In the genomic region with DNA sequence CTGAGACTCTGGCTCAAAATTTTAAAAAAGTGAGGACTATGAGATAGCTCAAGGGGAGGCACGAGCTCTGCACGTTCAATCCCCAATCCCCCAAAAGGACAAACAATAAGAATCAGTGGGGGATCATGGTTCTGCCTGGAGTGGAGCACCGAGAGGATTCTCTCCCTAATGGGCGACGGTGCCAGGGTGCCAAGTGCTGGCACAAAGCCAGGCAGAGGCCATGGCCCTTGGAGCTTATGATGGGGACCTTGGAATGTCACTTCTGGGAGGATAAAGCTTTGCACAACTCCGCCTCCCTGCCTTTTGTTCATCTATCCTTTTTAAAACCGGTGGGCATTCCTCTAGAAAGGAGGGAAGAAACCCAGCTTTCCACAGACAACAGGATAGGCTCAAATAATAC, we compare ENCODE assay signal across 27 mouse cellular contexts. TPM values are rescaled to one million over a fixed set of nuclear protein-coding genes. Genes with fewer than 3 reads are reported as not detected.
DNase-seq lines count a peak whose midpoint lies in the region; ATAC-seq and TF ChIP-seq lines count a peak whose summit lies in the region.
"Had no signal": no experiment of that assay in that cellular context is flagged by ENCODE, and none has a peak within 500 bp of the region (broad histone marks: within the 10 kb centered on the region; RNA-seq: fewer than 3 reads in every experiment).

No protein-coding gene starts in this region.

- 0 out of 2 replicates have a peak overlapping the region, but pooled peaks have one; percentile 19 for H3K9ac ChIP-seq in midbrain, postnatal 0 days (replicated peaks; ENCODE audit: low read length, poor library complexity, severe bottlenecking)
- H3K9ac ChIP-seq in midbrain, embryonic 14.5 days (replicated peaks; ENCODE audit: low read length): no peak overlapping the region
- H3K9ac ChIP-seq: embryonic facial prominence, embryonic 12.5 days; embryonic facial prominence, embryonic 15.5 days; forebrain, embryonic 12.5 days; heart, embryonic 12.5 days; heart, embryonic 15.5 days; hindbrain, embryonic 13.5 days; intestine, embryonic 15.5 days had no signal

- no peaks in the 10 kb centered on the region for H3K36me3 ChIP-seq in midbrain, postnatal 0 days (ENCODE audit: insufficient read depth, low read length)
- peaks cover 10% of the 10 kb centered on the region; the same call in 1 of the 2 replicates for H3K36me3 ChIP-seq in midbrain, embryonic 14.5 days (ENCODE audit: control insufficient read depth, insufficient read depth, low read length)
- H3K36me3 ChIP-seq in embryonic facial prominence, embryonic 10.5 days (replicated peaks): peaks cover 10% of the 10 kb centered on the region
- H3K36me3 ChIP-seq: embryonic facial prominence, embryonic 12.5 days; heart, embryonic 15.5 days; hindbrain, embryonic 13.5 days had no signal

- no peak for TF ChIP-seq CTCF in midbrain, postnatal 0 days (IDR thresholded peaks at IDR 0.05)
- TF ChIP-seq CTCF in layer of hippocampus, adult 2 months (conservative IDR thresholded peaks at IDR 0.05): no peak

- no peaks in the 10 kb centered on the region for H3K27me3 ChIP-seq in midbrain, postnatal 0 days (ENCODE audit: insufficient read depth, low read length)
- no peaks in the 10 kb centered on the region for H3K27me3 ChIP-seq in midbrain, embryonic 14.5 days (ENCODE audit: control insufficient read depth, insufficient read depth, low read length)
- H3K27me3 ChIP-seq in embryonic facial prominence, embryonic 10.5 days (replicated peaks; ENCODE audit: low read depth, poor library complexity, severe bottlenecking): no peaks in the 10 kb centered on the region
- H3K27me3 ChIP-seq: embryonic facial prominence, embryonic 12.5 days; embryonic facial prominence, embryonic 15.5 days; forebrain, embryonic 12.5 days; heart, embryonic 12.5 days; heart, embryonic 15.5 days; hindbrain, embryonic 13.5 days; intestine, embryonic 15.5 days; Patski had no signal

- DNase-seq in adrenal gland, adult 2 months: peak; percentile 65
- no peak for DNase-seq in adrenal gland, adult 18-20 months (ENCODE audit: low spot score in 2 of 2)
- no peak for DNase-seq in midbrain, postnatal 0 days (ENCODE audit: low spot score)
- no peak for DNase-seq in midbrain, embryonic 14.5 days
- DNase-seq in adrenal gland, postnatal 25 days: peak; percentile 58
- DNase-seq in layer of hippocampus, adult 2 months (ENCODE audit: low spot score in 2 of 2): no peak
- no peak for DNase-seq in embryonic facial prominence, embryonic 10.5 days (ENCODE audit: low spot score)
- DNase-seq: B cell, adult 2 months; cerebellum, adult 18-20 months; cerebellum, adult 9-10 months; cerebellum, postnatal 14 days; heart, adult 18-20 months; heart, postnatal 10 days; heart, postnatal 36 days; kidney, adult 11 months had no signal

- H3K27ac ChIP-seq in midbrain, postnatal 0 days (ENCODE audit: low read depth, low read length): no peak overlapping the region
- no peak overlapping the region for H3K27ac ChIP-seq in midbrain, embryonic 14.5 days (replicated peaks; ENCODE audit: low read depth, low read length)
- no peak overlapping the region for H3K27ac ChIP-seq in layer of hippocampus, adult 2 months
- H3K27ac ChIP-seq in embryonic facial prominence, embryonic 10.5 days (replicated peaks): no peak overlapping the region
- H3K27ac ChIP-seq: embryonic facial prominence, embryonic 12.5 days; embryonic facial prominence, embryonic 15.5 days; forebrain, embryonic 12.5 days; heart, embryonic 15.5 days; hindbrain, embryonic 10.5 days; hindbrain, embryonic 13.5 days; intestine, embryonic 15.5 days had no signal

- no peaks in the 10 kb centered on the region for H3K4me1 ChIP-seq in midbrain, postnatal 0 days (ENCODE audit: insufficient read depth, low read length)
- H3K4me1 ChIP-seq in midbrain, embryonic 14.5 days (ENCODE audit: control insufficient read depth, insufficient read depth, low read length): no peaks in the 10 kb centered on the region
- no peaks in the 10 kb centered on the region for H3K4me1 ChIP-seq in embryonic facial prominence, embryonic 10.5 days
- H3K4me1 ChIP-seq: embryonic facial prominence, embryonic 12.5 days; embryonic facial prominence, embryonic 15.5 days; forebrain, embryonic 12.5 days; heart, embryonic 12.5 days; heart, embryonic 15.5 days; hindbrain, embryonic 10.5 days; hindbrain, embryonic 13.5 days; intestine, embryonic 15.5 days had no signal

- WGBS in midbrain, postnatal 0 days: 43% methylated on average over 7 of the region's 7 CpGs
- WGBS in midbrain, embryonic 14.5 days: 56% methylated on average over 7 of the region's 7 CpGs
- WGBS in embryonic facial prominence, embryonic 10.5 days: 73% methylated on average over 7 of the region's 7 CpGs

- no peak overlapping the region for H3K4me2 ChIP-seq in midbrain, postnatal 0 days (ENCODE audit: low read depth, low read length, poor library complexity, severe bottlenecking)
- no peak overlapping the region for H3K4me2 ChIP-seq in midbrain, embryonic 14.5 days (ENCODE audit: low read length)
- H3K4me2 ChIP-seq: embryonic facial prominence, embryonic 12.5 days; embryonic facial prominence, embryonic 15.5 days; forebrain, embryonic 12.5 days; heart, embryonic 12.5 days; heart, embryonic 15.5 days; hindbrain, embryonic 13.5 days; intestine, embryonic 15.5 days had no signal

- H3K9me3 ChIP-seq in midbrain, postnatal 0 days (ENCODE audit: low read length): no peaks in the 10 kb centered on the region
- H3K9me3 ChIP-seq in midbrain, embryonic 14.5 days (ENCODE audit: control insufficient read depth, low read length): no peaks in the 10 kb centered on the region
- no peaks in the 10 kb centered on the region for H3K9me3 ChIP-seq in embryonic facial prominence, embryonic 10.5 days
- H3K9me3 ChIP-seq: embryonic facial prominence, embryonic 12.5 days; embryonic facial prominence, embryonic 15.5 days; forebrain, embryonic 12.5 days; G1E; heart, embryonic 12.5 days; heart, embryonic 15.5 days; hindbrain, embryonic 10.5 days; hindbrain, embryonic 13.5 days; intestine, embryonic 15.5 days had no signal

- H3K4me3 ChIP-seq in midbrain, postnatal 0 days (ENCODE audit: low read depth, low read length): no peak overlapping the region
- no peak overlapping the region for H3K4me3 ChIP-seq in midbrain, embryonic 14.5 days (replicated peaks; ENCODE audit: low read depth, low read length)
- H3K4me3 ChIP-seq in layer of hippocampus, adult 2 months: no peak overlapping the region
- H3K4me3 ChIP-seq in embryonic facial prominence, embryonic 10.5 days: no peak overlapping the region
- H3K4me3 ChIP-seq: embryonic facial prominence, embryonic 12.5 days; embryonic facial prominence, embryonic 15.5 days; forebrain, embryonic 12.5 days; heart, embryonic 12.5 days; heart, embryonic 15.5 days; hindbrain, embryonic 10.5 days; hindbrain, embryonic 13.5 days; intestine, embryonic 15.5 days had no signal

- no peak for ATAC-seq in midbrain, postnatal 0 days (ENCODE audit: low FRiP score)
- ATAC-seq in midbrain, embryonic 14.5 days (ENCODE audit: low FRiP score, low TSS enrichment): no peak
- ATAC-seq: forebrain, embryonic 16.5 days; hindbrain, embryonic 16.5 days; intestine, embryonic 15.5 days; Patski had no signal

RNA-seq across cellular contexts. Expression of gene Grtp1, which starts 12.8 kb away (rescaled TPM):
- total RNA-seq in adrenal gland, adult 2 months (2021): 10 to 100 TPM; 10.8 to 16.4 TPM
- 10.1 and 12.5 TPM in 2 replicates for polyA plus RNA-seq in adrenal gland, adult 2 months (2012; rRNA removed)
- total RNA-seq in adrenal gland, adult 18-20 months (2021): 10 to 100 TPM in 1 of 2 experiments, 1 to 10 TPM in 1; 9.1 to 15.3 TPM
- 7.9 and 10.1 TPM in 2 replicates for total RNA-seq in midbrain, postnatal 0 days (2014; rRNA removed)
- polyA plus RNA-seq in midbrain, postnatal 0 days (2015; fragmentation: Nextera tagmentation; extraction: Ambion mirVana): 18.9 and 19.9 TPM in 2 replicates
- 15.9 and 17.6 TPM in 2 replicates for polyA plus RNA-seq in midbrain, embryonic 14.5 days (2014; fragmentation: Nextera tagmentation; extraction: Ambion mirVana)
- 14.8 and 22.1 TPM in 2 replicates for total RNA-seq in adrenal gland, postnatal 25 days (2021)
- 1 to 10 TPM; 4.0 to 4.1 TPM for total RNA-seq in layer of hippocampus, adult 2 months (2021)
- 15.3 and 15.4 TPM in 2 replicates for polyA plus RNA-seq in embryonic facial prominence, embryonic 10.5 days (2016; fragmentation: Nextera tagmentation; extraction: Ambion mirVana)

RNA-seq across cellular contexts. Expression of gene Lamp1, which starts 28.7 kb away (rescaled TPM):
- 100 to 1,000 TPM; 476 to 520 TPM for total RNA-seq in adrenal gland, adult 2 months (2021)
- 336 and 366 TPM in 2 replicates for polyA plus RNA-seq in adrenal gland, adult 2 months (2012; rRNA removed)
- total RNA-seq in adrenal gland, adult 18-20 months (2021): 100 to 1,000 TPM; 456 to 471 TPM
- 273 and 322 TPM in 2 replicates for total RNA-seq in midbrain, postnatal 0 days (2014; rRNA removed)
- polyA plus RNA-seq in midbrain, postnatal 0 days (2015; fragmentation: Nextera tagmentation; extraction: Ambion mirVana): 358 and 371 TPM in 2 replicates
- polyA plus RNA-seq in midbrain, embryonic 14.5 days (2014; fragmentation: Nextera tagmentation; extraction: Ambion mirVana): 252 and 292 TPM in 2 replicates
- total RNA-seq in adrenal gland, postnatal 25 days (2021): 393 and 413 TPM in 2 replicates
- total RNA-seq in layer of hippocampus, adult 2 months (2021): 100 to 1,000 TPM; 241 to 248 TPM
- 183 TPM in 2 replicates for polyA plus RNA-seq in embryonic facial prominence, embryonic 10.5 days (2016; fragmentation: Nextera tagmentation; extraction: Ambion mirVana)

Comparison
In these comparisons a context has a peak if more than half of its experiments do, and no peak if none do; other contexts are left out.
1. DNase-seq: peak in adrenal gland, adult 2 months (single experiment) and adrenal gland, postnatal 25 days (single experiment); none in adrenal gland, adult 18-20 months (0 of 2), midbrain, postnatal 0 days (single experiment), midbrain, embryonic 14.5 days (single experiment), layer of hippocampus, adult 2 months (0 of 2) and embryonic facial prominence, embryonic 10.5 days (single experiment).